Mouse (Mus musculus): ENCODE results near the gene 4930505A04Rik.
"Not testable (repeated sequence)": the region's sequence is repeated elsewhere in the genome, so short reads cannot be mapped to it uniquely, and the experiment has no call there.

4930505A04Rik gene

DNA sequence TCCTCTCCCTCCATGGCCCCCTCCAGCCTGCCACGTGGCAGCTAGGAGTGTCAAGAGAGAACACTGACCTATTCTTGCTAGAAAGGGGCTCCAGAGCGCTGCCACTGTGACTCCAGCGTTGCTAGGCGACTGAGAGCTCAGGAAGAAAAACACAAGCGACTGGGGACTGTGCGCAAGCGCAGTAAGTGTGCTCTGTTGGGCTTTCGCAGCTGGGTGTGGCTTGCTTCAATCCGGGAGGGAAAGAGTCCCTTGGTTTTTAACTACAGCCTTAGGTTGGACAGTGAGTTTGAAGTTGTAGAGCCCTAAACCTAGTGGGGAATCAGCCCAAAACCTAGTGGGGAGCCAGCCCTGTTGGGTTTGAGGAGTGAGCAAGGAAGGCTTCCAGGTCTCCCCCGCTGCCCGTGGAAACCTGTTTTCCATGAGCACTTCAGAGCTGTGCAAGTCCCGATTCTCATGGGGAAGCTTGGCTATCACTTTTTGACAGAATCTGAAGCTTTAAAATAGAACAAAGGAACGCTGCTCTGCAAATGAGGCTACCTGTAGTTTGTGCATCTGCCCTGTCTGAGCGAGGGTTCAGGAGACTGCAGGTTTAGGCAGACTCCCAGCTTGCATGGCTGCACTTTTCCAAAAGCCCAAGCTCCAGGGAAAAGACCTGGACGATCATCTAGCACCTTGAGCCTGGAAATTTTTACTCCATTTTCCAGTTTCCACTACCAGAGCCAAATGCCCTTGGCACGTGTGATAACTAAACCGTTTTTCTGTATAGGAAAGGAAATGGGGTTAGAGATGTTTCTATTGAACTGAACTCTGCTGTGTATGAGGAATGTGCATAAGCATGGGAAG lies at the start of gene 4930505A04Rik:
TSS of gene 4930505A04Rik (minus strand) at position 77 of the 843 bp plus-strand sequence.
- DNase-seq (ENCODE audit: low spot score): peak; percentile 99

DNA sequence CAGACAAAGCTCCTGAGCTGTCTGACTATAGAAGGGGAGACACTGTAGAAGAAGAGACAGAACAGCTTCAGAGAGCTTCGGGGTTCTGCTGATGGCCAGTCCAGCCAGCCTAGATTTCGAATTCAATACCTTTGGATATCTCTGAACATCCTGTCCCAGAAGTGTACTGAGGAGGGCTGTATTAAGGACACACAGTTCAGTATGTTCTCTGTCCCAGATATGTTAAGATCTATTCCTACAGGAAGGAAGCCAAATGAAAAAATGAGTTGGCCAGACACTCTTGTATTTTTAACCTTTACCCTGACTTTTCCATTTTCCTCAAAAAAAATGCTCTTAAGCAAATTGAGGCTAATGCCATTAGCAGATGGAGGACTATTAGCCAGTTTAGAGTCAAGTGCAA lies 45.5 kb upstream of the 4930505A04Rik start:
- DNase-seq (ENCODE audit: low spot score): no peak

DNA sequence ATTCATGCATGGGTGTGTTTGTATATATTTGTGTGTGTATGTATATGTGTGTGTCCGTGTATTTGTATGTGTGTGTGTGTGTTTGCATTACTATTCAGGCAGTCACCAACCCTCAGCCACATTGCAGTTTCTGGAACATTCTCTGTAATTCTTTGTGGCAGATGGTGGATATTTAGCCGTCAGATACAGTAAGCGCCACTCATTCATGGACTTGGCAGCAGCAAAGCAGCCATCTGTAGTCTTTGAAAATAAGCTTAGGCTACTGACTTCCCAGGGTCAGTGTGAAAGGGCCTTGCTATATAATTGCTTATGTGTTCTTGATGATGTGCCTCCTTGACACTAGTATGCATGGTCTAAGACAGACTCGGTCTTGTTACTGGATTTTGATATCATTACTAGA lies 36.6 kb upstream of the 4930505A04Rik start:
- DNase-seq (ENCODE audit: low spot score): no peak

DNA sequence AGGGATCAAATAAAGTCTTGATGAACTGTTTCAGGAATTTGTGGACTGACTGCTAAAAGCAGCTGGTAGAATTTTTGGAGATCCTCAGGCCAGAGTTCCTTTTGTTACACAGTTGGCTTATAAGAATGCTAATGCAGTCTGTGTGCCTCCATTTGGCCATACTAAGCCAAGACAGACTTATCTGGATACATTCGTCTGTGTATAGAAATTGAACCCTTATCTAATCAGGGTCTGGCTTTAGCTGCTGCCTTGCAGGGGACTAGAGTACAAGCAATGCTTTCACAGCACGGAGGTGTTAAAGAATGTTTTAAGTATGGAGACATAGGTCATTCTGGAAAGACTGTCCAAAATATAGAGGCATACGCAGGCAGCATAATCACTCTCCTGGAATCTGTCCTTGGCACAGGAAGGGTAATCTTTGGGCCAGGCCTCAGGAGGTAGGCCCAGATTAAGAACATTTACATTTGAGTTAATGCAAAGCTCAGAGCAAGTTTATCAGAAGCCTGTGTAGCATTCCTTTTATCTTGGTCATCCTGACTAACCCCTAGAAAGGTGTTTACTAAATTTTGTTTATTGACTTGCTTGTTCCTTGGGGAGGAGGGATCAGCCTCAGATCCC lies 27.2 kb upstream of the 4930505A04Rik start:
- DNase-seq (ENCODE audit: low spot score): no peak

DNA sequence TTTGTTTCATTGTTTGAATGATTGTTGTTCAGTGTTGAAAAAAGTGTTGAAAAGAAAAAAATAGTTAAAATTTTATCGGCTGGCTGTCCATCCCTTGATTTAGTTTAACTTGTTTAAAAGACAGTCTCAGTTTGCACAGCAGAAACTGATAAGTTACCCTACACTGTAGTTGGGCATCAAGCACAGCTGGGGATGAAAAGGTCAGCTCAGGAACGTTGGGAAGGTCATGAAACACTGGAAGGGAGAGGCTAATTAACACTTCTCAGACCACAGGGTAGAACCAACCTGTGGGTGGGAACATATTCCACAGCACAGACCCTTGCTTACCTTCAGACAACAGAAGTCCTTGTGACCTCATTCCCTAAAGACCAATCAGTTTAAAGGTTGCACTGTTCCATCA lies 25.5 kb upstream of the 4930505A04Rik start:
- DNase-seq (ENCODE audit: low spot score): no peak

DNA sequence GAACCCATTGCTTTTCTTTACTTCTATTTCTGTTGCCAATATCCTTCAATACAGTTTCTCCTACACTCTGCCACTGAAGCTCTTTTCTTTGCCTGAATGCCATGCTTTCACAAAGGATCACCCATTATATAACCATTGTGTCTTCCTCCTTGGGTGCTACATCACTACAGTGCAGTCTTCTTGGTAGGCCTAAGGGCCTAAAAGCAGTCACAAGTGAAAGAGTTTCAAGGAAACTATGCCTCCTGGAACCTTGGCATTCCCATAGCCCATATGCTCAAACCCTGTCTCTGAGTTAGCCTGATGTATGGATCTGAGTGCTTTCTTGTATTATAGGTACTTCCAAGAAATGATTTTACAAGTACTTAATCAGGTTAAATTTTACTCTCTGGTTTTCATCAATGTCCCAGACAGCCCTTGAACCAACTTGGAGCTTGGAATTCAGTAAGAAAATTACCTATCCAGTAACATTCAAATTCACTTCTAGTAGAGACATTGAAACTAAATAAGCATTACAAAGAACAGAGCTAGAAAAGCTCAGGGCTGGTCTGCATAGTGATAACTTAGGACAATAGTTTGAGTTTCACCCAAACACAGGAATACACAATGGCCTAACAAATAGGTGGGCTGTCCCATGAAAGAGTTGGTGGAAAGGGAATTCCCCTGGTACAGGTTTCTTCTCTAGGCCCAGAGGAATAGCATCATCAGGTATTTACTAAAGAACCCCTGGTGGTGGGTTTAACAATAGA lies 20.1 kb upstream of the 4930505A04Rik start:
- peak; percentile 8 for DNase-seq (ENCODE audit: low spot score)

DNA sequence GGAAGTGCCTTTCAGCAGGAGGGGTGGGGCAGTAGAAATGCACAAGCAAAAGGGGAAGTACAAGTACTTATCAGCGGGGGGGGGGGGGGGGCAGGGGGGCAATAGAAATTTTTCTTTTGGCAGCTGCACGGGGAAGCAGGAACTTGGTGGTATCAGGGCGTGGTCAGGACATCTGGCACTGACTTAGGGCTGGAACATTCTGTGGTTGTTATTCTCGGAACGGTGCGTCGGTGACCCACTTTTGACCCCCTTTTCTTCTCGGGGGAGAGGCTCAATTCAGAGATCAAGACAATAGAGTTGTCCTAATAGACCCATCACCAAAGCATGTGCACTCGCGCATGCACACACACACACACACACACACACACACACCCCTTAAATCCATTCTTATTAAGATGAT lies 16.6 kb upstream of the 4930505A04Rik start:
- DNase-seq (ENCODE audit: low spot score): no peak

DNA sequence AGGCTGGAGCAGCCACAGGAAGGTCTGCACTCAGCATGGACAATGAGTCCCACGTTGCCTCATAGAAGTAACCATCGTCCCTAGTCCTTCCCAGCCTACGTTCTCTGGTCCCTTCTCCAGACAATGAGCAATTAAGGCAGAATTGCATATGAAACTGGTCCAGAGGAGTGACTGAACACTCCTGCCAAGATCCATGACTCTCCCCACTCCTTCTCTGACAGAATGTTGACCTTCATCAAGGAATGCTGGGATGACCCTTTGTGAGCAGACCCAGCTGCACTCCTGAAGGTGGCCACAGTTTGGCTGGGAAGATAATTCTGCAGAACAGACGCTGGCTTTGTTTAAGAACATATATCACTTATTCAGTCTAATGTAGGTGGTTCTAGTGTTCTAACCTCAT lies 11.7 kb upstream of the 4930505A04Rik start:
- DNase-seq (ENCODE audit: low spot score): no peak

DNA sequence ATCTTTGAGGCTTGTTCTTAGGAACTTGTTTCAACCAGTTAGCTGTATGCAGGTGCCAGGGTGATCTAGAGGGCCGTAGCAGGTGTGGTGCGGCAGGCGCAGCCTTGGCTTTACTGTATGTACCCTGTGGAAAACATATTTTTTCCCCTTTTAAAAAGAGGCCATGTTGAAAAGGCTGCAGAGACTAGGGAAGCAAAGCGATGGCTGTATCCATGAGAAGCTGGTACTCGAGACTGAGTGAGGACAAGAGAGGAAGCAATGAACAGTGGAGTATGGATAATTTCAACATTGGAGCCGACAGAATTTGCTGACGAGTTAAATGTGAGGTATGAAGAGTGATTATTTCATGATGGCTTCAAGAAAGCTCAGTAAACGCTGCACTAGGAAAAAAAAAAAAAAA lies 440 bp downstream of the 4930505A04Rik start:
- DNase-seq (ENCODE audit: low spot score): peak; percentile 36

DNA sequence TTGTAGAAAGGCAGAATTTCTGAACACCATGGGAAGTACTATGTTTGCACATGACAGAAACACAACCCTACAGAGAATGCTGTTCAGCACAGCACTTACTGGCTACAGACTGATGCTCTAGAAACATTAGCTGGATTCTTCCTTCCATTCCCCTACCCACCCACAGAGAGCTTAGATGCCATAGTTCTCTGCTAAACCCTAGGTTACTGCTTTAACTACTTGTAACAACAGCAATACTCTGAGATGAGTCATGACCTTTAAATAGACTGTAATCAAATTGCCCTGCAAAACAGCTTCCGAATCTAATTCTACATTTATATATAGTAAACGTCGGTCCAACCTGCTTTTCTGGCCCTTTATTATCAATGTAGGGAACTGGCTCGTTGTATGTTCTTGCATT lies 17.3 kb downstream of the 4930505A04Rik start:
- DNase-seq (ENCODE audit: low spot score): no peak

DNA sequence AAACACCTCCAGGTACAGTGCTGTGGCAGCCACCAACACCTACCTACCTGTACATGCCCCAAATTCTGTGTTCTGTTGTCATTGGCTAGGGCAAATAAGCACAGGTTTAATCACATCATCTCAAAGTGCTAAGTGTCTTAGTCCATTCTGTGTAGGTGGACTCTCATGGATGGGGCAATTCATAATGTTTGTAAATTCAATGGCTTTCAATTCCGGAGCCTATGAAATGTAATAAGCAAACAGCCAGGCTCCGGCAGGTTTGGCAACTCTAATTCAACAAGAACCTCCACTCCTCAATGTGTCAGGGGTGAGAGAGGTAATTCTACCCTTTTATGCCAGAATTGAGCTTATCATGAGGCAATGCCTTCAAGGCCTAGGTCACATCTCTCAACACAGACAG lies 23.5 kb downstream of the 4930505A04Rik start:
- no peak for DNase-seq (ENCODE audit: low spot score)

DNA sequence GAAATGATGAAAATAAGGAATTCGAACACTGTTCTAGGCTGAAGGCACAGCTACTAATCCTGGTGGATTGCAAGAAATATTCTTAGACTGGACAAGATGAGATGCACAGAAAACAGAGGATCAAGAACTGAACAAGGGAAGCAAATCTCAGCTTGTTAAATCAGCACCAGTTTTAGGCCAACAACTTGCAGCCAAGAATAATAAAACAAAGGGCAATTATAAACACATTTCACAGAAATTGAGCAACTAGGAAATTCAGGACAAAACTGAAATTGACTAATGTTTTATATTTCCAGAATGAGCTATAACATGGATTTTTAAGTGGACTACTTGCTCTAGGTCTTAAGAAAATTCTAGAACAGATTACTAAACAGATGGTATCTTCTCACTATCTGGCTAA lies 24.1 kb downstream of the 4930505A04Rik start:
- no peak for DNase-seq (ENCODE audit: low spot score)

DNA sequence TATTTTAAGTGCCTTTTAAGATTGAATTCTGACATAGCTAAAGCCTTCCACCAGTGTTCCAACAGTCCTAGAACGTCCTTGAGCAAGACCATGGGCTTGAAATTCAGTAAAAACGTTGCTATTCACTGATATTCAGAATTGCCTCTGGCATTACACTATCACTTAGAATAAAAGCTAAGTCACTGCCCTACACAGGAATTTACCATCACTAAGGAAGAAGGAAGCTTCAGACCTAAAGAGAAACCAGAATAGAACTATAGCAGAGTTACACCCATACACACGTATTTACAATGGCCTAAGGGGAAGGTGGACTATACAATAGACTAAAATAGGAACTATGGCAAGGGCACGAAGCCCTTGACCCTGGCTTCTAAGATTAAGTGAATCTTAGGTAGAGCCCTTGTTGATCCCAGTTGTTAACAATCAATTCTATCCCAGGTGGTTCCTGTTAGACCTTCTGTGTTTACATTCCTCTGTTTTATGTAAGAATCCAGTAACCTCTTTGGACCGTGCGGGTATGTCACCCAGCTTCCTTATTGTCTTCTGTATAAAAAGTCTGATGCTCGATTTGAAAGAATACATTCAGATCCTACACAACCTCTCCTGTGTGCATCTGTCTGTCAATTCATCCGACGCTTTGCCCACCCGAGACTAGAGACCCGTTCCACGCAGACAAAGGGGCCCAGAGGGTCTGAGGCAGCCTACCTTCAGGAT lies 27.3 kb downstream of the 4930505A04Rik start:
- not testable (repeated sequence) for DNase-seq (ENCODE audit: low spot score)

DNA sequence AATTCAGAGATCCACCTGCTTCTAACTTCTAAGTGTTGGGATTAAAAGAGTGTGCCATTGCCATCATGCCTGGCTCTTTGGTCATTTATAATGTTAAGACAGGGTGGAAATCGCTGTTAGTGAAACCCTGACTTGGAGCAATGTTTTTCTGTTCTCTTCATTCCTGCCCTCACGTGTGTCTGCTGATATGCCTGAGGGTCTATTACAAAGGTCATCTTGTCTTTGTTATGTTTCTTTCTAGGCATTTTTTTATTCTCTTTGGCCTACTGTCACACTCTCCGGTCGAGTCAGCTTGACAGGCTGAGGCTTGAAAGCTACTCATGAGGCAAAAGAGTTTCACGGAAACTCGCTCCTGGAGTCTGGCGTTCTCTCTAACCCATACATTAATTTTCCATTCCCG lies 27.9 kb downstream of the 4930505A04Rik start:
- DNase-seq (ENCODE audit: low spot score): no peak

DNA sequence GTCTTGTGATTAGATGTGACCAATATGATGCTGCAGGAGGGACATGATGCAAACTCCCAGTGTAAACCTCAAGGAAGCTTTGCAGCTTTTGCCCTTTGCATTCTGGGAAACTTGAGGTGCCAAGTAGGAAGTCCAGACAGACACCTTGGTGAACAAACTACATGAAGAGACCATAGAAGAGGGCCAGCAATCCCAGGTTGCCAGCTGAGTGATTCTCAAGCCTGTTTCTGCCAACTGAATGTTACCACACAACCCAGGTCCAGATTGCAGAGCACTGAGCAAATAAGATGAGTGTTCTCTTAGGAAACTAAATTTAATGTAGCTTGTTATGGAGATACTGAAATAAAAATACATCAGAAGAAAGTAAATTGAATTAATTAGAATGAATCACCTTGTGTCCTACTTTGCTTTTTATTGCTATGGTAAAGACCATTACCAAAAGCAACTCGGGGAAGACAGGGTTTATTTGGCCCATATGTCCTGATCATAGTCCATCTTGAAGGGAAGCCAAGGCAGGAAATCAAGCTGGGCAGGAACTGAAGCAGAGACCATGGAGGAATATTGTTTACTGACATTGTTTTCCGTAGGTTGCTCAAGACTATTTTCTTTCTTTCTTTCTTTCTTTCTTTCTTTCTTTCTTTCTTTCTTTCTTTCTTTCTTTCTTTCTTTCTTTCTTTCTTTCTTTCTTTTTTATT lies 38.2 kb downstream of the 4930505A04Rik start:
- DNase-seq (ENCODE audit: low spot score): peak; percentile 14

DNA sequence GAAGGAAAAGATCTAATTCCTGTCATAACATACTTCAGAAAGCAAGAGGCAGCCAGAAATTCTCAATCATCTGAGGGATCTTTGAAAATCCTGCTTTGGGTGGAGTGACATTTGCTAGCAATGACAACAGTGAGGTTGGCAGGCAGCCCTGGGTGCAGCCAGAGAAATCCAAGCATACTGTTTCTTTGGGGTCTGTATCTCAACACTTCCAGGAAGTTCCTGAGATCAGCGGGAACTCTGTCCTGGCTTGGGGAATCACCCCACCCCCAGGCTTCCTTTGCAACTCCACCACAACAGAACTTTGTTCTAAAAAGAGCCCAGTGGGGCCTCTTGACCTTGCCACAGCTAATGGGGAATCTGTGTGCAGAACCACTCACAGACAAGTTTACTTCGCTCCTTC lies 66.0 kb downstream of the 4930505A04Rik start:
- no peak for DNase-seq (ENCODE audit: low spot score)

DNA sequence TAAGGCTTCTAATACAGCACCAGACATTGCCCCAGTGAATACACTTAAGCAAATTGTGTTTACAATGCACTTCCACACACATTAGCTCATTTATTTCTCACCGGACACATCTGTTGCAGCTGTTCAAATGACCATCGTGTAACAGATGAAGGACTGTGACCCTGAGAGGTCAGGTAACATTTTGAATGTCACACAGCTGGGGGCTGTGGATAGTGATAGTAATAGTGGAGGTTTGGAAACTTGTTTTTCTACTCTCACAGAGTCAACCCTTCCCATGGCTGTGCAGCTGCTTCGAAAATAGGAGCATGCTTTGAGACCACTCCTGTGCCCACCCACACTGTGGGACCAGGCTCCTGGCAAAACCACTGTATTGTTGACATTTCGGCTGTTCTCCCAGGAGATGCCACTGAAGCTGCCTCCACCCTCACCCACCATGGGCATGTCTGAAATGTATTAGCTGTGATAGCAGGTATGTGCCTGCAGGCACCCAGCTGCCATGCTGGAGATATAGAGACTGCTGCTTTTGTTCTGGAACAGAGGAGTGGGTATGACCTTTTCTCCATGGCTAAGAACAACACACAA lies 66.9 kb downstream of the 4930505A04Rik start:
- no peak for DNase-seq (ENCODE audit: low spot score)

DNA sequence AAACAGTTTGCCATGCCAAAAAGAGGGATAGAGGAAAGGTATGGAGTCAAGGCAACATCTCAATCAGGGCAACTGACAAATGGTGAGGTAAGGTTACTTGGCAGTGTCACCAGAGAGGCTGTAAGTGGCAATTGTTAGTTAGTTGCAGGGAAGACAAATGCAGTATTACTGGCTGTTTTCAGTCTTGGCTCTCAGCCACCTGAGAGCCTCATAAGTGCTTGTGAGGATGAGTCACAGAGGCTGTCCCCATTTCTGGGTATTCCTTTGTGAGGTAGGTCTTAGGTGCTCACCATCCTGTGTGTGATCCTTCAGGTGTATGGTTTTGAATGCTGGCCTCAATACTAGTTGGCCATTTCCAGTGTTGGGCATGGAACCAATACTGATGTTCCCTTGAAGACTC lies 77.3 kb downstream of the 4930505A04Rik start:
- DNase-seq (ENCODE audit: low spot score): peak; percentile 47

DNA sequence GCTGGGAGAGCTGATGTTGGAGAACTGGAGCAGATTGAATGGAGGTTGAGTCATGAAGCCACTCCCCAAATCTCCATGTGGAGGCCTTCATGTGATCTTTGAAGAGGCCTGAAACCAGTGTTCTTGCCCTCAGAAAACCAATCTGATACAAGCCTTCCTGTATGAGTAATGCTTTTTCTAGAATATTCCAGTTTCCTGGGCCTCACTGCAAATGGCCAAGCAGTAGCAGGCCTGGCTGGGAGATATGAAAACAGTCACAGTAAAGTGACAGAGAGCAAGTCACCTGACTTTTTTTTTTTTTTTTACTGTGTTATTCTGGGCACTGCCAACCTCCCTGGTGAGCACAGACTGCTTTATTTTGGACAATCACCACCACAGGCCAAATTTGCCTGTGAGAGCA lies 88.6 kb downstream of the 4930505A04Rik start:
- peak; percentile 58 for DNase-seq (ENCODE audit: low spot score)
